Mouse (Mus musculus) layer of hippocampus, adult 18-20 months (tissue): ENCODE measurements around the gene Eogt. TPM values are rescaled to one million over a fixed set of nuclear protein-coding genes. Genes with fewer than 3 reads are reported as not detected.

Source experiments
- DNase-seq, 2 experiments: peaks; one replicate each; pipeline ENCODE4 v3.0.0; 2022; ENCODE audit warnings: low spot score in 2 of 2
- long read RNA-seq: library from polyadenylated mRNA; stranded (forward); transcript quantifications from one replicate; pipeline ENCODE4 v2.0.0, GENCODE M21; 2021
- total RNA-seq, 2 experiments: library from RNA; stranded (reverse); gene quantifications; 2 replicates each; pipeline ENCODE4 v1.2.3; 2021

Eogt gene
- 10 to 100 TPM; 17.8 to 19.6 TPM for total RNA-seq
- long read RNA-seq, full-length matches to known transcripts = 14 of 23 reads
- long read RNA-seq, partial matches to known transcripts = 1 of 23 reads
- long read RNA-seq, other reads (novel, unspliced or antisense) = 8 of 23 reads

DNA sequence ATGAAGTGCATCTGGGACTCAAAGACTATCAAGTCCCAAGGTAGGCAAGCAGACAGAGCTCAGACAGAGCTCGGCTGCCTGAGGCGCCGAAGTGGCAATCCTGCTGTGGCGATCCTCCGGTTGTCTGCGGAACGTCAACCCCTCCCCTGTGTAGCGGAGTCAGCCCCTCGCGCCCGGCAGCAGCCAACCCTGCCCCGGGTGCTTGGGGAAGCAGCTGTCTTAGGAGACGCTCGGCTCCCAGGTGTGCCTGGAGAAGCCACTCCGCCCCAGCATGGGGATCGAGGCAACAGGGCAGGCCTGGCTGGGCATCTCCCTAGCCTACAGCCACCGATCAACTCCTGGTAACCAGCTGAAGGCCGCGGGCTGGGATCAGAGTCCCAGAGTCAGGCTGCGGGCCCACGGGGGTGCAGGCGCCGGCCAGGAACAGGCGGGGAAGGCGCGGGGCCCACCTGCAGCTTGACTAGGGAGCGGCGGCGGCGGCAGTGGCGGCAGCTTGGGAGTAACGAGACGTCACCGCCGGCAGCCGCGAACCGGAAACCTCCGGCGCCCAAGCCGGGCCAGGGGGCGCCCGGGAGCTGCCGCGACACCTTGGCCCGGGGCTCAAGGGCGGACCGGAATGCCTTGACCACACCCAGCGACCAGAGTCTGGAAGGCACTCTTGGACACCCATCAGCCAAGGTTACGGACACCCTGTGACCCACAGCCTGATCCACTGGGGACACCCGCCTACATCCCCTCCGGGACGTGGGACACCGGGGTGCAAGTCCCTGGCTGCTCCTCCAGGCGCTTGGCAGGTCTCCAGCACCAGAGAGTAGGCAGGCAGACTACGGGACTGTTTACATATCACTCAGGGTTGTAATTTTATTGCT lies at the start of gene Eogt:
Eogt (minus strand) TSS at position 800 of the 869 bp plus-strand sequence.
- DNase-seq = peak; percentile 60 to 73

DNA sequence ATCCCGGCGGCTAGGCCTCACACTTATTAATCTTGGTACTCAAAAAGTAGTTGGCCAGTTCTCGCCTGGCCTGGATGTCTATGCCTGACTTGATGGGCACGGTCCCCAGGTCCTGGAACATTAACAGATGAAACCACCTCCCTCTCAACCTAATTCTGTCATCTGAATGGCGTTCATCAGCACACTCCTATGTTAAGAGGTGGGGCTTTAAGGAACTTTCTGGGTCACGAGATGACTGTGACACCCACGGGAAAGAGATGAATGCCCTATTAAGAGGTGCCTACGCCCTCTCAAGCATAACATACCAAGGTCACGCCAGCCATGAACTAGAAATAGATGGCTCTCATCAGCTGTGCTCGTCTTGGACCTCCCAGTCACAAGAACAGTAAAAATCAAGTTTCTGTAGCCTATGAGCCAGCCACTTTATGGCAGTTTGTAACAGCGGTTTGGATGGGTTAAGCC lies 30.4 kb upstream of the Eogt start:
- DNase-seq = no peak

DNA sequence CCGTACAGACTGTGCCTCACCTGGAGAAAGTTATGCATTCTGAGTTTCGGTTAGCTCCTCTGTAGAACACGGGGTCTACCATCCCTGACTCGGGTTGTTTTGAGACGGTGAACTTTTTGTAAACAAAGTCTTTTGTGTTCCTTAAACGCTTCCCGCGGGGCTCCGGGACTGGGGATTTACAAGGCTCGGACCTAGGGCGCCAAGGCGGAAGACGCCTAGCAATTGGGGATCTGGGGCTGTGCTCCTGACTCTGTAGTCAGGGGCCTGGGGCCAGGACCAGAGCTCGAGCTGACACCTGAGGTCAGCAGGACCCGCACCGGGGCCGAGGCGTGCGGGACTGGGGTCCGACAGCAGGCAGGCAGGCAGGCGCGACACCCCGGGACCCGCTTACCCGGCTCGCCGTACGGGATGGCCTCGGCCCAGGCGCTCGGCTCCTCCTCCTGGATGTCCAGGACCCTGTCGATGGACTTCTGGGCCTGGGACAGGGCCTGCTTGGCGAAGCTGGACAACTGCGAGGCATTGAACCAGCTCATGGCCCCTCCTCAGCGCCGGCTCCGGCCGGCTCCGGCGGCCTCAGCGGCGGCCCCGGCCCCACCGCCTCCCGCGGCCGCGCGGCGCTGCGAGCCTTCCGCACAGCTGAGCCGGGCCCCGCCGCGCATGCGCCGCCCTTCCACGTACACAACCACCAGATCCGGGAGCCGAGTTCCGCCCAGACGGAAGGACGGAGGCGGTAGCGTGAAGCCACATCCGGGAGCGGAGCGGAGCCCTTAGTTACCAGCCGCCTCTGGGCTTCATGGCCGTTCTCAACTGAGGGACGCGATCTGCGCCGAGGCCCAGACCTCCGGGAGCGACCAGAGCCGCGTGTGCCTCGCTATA lies 29.7 kb upstream of the Eogt start, which contains the start of gene Tmf1:
Tmf1 (minus strand) TSS at position 632 of the 876 bp plus-strand sequence.
- DNase-seq = peak; percentile 94 to 97

DNA sequence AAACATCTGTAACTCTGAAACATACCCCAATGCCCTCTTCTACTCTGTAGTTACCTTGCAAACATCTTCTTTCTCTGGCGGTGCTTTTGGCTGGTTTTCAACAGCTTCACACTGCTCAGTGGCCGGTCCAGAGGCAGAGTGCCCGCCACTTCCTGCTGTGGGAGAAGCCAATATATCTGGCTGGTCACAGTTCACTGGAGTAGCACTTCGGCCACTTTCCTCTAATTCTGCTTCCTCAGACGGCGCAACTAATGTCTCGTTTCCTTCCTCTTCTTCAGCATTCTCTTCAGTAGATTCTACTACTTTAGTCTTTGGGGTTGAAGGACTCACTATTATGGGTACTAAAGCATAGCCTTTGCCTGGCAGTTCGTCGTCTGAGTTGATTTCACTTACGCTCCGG lies 26.7 kb upstream of the Eogt start:
- no peak for DNase-seq

DNA sequence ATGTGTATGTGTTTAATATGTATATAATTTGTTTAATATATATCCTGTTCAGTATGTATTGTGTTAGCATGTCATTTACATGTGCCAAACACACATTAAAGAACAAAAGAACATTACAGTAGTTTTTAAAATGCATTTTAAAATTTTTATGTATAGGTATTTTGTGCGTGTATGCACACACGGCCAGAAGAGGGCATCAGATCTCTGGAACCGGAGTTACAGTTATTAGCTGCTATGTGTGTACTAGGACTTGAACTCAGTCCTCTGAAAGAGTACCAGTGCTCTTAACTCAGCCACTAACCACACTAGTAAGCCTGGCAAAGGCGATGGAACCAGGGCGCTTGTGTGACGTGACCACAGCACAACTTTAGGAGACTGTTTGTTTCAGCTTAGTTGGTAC lies 1.2 kb upstream of the Eogt start:
- DNase-seq = no peak

DNA sequence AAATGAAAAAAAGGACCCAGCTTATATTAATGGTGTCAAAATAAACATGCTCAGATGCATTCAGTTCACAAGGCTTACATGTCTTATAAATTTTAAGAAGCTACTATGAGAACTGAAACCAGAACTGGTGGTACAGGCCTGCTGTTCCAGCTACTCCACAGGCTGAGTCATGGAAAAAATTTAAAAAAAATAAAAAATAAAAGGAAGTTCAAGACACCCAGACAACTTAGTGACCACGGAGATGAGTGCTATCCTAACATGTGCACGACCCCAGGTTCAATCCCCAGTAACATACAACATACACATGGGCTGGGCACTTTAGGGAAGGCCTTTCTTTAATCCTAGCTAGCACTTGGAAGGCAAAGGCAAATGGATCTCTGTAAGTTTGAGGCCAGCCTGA lies 739 bp upstream of the Eogt start:
- no peak for DNase-seq

DNA sequence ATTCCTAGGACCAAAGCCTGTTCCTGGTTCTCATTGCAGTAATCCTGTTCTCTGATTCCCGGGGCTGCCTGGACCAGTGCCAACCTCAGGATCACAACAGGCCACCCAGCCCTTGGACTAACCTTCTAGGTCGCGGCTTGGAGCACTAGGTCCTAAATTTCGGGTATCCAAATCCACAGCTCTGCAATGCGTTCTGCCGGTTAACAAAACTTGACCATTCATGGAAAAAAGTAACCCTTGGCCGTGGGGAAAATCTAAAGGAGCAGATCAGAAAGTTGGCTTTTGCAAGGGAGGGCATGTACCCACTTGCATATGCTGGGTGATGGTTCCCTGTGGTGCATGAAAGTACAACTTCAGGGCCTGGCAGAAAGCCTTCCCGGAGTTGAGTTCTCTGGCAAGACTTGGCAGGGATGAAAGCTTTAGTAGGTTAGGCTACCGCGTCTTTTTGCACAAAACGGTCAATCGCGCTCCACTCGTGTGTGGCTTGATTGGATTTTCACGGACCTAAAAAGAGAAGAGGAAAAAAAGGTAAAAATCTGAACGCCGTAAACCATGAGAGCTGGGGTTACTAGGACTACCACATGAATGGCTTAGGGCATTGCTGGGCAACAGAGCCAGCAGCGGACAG lies 1.1 kb downstream of the Eogt start:
- DNase-seq = peak in 1 of 2 experiments; percentile 24

DNA sequence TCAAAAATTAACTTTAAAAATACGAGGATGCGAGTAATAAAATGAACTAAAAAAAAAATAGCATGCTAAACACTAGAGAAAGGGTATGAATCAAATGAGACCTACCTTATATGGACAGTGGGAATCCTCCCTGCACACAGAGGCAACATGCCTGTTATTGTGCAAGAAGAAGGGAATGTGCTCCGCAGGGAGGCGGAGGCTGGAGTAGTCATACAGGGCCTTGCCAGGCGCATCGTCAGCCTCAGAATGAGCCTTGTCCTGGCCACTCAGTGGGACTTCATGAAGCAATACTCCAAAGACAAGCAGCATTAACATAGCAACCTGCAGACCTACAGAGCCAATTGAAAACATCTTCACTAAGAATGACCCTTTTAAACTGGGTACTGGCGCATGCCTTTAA lies 3.8 kb downstream of the Eogt start:
- no peak for DNase-seq

DNA sequence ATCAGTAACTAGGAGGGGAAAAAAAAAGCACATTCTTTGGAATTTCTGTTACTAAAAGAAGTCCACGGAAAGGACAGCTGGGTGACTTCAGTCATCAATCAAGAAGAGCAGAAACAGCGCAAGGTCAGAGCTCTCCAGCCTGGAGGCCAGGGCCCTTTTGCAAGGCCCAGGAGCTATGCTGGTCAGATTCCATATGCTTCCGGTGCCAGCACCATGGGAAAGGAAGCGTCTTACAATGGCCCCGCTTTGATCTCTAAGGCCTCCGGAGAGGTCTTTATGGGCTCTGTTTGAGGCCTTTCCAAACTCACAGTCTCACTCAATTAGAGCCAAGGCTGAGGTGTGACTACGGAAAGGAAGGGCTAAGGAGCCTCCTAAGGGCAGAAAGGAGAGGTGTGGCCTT lies 4.6 kb downstream of the Eogt start:
- DNase-seq = no peak

DNA sequence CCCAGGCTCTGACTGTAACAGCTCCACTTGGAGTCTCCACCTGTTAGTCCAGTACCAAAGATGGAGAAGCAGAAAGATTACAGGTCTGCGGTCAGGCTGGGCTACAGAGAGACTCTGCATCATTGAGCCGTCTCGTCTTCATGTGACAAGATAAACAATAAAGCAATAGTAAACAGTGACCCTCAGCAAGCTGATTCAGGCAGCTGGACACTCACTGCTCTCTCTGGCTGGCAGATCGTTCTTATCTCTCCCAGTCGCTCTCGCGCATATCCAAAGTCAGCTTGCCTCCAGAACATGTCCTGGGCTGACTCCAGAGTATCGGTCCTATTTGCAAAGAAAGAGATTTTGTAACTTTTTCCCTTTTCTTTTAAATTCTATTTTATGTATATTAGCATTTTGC lies 6.4 kb downstream of the Eogt start:
- no peak for DNase-seq

DNA sequence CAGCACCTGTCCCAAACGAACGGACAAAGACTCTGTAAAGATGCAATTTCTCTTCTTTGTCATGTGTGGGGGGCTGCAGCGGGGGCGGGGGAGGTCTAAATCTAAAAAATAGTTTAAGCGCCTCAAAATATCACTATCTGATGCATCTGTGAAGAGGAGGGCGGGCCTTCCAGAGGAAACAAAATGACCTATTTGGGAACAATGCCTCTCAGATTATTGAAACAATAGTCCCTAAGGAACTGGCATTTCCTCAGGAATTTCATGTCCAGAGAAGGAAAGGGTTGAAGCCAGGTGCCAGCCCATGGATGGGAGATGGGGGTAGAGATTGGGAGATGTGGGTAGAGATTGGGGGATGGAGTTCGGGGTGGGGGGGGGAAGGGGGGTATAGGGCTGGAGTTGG lies 7.2 kb downstream of the Eogt start:
- no peak for DNase-seq

DNA sequence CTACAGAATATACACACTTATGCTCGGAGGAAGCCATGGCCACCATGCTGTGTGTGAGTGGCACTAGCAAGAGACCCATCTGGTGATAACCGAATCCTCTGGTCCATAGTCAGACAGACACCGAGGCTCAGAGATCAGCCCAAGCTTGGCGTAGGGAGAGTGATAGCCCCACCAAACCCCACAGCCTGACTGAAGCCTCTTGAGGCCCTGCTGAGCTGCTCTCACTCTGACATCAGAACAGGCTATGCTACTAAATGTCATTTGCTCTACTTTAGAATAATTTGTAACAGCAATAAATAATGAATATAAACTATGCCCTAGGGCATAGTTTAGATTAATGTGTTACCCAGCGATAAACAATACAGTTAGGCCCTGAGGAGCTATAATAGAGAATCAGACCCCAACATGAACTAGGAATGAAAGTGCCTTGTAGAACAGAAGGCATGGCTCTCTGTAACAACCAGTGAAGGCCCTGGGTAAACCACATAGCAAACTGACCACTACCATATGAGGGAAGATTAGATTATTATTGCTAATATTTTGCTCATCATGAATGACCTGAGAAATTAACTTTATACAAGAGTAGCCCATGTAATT lies 16.2 kb downstream of the Eogt start:
- no peak for DNase-seq

DNA sequence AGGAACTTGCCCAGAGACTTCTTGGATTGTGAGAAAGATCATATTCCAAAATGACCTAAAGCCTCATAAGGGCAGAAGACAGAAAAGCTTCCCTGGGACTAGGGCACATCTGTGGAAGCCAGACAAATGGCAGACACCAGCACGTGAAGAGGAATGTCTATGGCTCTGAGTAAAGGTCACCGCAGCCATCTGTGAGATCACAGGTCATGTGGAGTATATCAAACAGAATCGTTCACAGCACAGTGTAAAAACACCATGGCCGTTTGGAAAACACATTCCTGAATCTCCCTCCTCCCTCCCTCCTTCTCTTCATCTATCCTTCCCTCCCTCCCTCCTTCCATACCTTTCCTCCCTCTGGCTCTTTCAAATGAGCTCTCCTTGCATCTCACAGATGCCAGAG lies 17.2 kb downstream of the Eogt start:
- no peak for DNase-seq

DNA sequence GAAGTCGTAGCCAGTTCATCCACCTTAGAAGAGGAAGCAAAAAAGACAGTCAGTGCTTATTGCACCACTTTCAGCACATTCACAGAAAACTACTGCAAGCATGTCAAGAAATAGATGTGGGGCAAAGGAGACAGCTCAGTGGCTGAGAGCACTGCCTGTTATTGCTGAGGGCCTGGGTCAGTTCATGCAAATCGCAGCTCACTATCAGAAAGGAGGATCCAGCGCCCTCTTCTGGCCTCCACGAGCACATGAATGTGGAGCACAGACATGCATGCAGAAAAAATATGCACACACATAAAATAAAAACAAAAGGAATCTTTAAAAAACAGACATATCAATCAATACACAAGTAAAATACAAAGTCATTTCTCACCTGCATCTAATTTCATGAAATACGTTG lies 18.0 kb downstream of the Eogt start:
- no peak for DNase-seq

DNA sequence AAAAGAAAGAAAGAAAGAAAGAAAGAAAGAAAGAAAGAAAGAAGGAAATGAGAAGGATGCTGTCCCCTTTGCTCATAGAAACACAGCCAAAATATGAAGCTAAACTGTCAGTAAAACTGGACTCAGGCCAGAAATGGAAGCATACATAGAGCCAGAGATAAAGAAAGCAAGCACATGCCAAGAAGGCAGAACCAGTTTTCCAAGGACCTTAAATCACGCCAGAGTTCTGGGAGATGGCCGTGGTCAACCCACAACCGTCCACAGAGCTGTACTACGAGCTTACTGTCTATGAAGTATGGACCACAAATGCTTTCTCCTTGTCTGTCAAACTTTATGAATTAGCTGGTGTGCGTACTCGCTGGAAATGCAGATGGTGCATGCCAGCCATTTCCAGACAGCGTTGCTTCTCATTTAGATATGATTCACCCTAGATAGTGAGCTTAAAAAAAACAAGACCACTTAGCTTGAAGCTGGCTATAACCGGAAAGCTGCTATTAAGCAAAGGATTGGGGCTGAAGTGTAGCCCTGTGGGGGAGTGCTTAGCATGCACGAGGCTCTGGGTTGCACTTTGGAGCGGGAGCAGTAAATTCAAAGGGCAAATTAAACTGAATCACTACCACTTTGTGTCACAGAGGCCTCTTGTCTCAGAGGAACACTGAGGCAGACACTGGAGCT lies 24.5 kb downstream of the Eogt start:
- DNase-seq = no peak

DNA sequence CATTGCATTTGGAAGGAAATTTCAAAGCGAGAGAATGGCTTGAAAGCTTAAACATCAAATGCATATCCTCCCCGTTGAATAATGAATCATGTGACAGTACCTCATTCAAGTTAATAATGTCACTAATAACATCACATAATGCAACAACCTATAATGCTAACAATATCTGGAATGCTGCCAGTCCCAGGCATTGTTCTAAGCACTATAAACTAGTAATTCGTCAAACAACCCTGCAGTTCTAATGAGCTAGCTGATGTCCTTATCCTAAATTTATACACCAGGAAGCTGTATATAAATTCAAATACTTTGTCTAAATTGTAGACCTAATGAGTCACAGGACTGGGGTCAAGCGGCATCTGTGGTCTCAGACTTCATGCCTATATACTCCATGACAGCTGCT lies 28.1 kb downstream of the Eogt start:
- DNase-seq = no peak

DNA sequence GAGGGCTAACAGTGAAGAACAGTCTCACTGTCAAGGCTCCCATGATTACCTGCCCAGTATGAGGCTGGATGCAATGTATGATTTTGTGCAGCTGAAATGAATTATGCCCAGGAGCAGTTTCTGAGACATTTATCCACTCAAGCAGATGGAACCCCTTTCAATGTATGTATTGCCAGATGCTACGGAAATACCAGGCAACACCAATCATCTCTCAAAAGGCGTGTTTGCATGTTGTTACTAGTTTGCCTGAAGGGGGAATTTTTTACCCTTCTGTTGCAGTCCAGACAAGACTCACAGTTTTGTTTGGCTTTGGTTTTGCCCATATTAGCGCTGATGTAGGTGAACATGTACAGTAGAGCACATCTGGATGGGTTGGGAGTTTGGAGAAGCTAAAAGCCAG lies 30.7 kb downstream of the Eogt start:
- no peak for DNase-seq

DNA sequence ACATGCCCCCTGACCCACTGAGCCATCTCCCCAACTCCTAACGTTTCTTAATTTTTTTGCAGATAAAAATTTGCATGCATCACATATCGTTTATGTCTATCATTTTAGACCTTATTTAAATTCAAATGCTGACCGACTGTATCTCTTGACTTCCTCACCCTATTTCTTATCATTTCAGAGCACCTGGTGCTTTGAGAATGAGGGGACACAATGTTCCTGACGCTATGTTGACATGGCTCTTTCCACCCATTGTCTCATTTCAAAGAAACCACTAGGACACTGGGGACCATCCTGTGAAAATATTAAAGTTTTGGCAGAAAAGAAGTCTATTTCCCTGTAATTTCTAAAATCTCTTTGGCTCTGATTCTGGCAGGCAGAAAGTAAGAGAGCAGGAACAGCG lies 32.1 kb downstream of the Eogt start:
- DNase-seq = no peak

DNA sequence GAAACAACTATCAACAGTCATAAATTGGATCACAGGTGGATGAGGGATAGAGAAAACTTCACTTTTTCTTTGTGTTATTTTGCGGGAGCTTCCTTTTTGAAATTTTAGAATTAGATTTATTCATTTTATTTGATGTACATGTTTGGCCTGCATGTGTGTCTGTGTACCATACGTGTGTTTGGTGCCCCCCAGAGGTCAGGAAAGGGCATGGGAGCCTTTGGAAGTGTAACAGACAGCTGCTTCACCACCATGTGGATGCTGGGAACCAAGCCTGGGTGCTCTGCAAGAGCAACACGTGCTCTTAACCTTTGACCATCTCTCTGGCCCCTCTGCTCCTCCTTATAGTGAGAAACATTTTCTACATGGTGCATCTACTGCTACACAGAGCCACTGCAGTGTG lies 34.2 kb downstream of the Eogt start:
- DNase-seq = no peak

DNA sequence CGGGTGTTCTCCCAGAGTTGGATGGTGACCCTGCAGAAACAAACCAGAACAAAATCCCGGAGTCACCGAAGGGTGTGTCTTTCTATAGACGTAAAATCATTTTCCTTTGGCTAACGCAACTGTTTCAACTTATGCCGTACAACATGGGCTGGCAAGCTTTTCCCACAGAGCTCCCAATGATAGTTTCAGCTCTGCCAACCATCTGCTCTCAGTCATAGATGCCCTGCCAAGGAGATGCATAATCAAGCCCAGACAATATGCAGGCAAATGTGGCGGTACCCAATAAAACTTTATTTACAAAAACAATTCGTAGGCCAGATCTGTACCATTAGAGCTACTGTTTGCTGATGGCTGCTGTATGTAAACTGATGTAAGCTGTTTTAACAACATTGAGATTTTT lies 36.8 kb downstream of the Eogt start:
- DNase-seq = peak; percentile 29 to 77
